21 mouse cellular contexts compared by ENCODE assay signal in genomic region chr4:12642525-12642928, GRCm38 (mm10).
DNase-seq lines count a peak whose midpoint lies in the region; ATAC-seq and TF ChIP-seq lines count a peak whose summit lies in the region.
"Had no signal": no experiment of that assay in that cellular context is flagged by ENCODE, and none has a peak within 500 bp of the region (broad histone marks: within the 10 kb centered on the region; RNA-seq: fewer than 3 reads in every experiment).

No protein-coding gene starts in this region.

- H3K4me3 ChIP-seq in kidney, embryonic 16.5 days (ENCODE audit: low read length), result no peak overlapping the region
- H3K4me3 ChIP-seq in embryonic facial prominence, embryonic 11.5 days (ENCODE audit: low read depth, low read length), result no peak overlapping the region
- H3K4me3 ChIP-seq in midbrain, embryonic 11.5 days (ENCODE audit: low read depth, low read length), result no peak overlapping the region
- H3K4me3 ChIP-seq: embryonic facial prominence, embryonic 15.5 days; forebrain, embryonic 10.5 days; heart, adult 2 months; hindbrain, embryonic 10.5 days had no signal

- no peak overlapping the region for H3K27ac ChIP-seq in kidney, embryonic 16.5 days (ENCODE audit: low read length)
- H3K27ac ChIP-seq in embryonic facial prominence, embryonic 11.5 days (replicated peaks; ENCODE audit: low read depth, low read length), result no peak overlapping the region
- no peak overlapping the region for H3K27ac ChIP-seq in midbrain, embryonic 11.5 days (ENCODE audit: low read depth, low read length)
- H3K27ac ChIP-seq: embryonic facial prominence, embryonic 15.5 days; forebrain, embryonic 10.5 days; heart, adult 2 months; hindbrain, embryonic 10.5 days had no signal

- TF ChIP-seq CTCF in brain, embryonic 14.5 days (IDR thresholded peaks at IDR 0.05; ENCODE audit: borderline replicate concordance, extremely low read depth, insufficient read depth, insufficient read length), result no peak

- no peak for DNase-seq in kidney, adult 8-10 months
- DNase-seq in brain, embryonic 14.5 days (ENCODE audit: low read depth), result peak; percentile 34
- DNase-seq in embryonic facial prominence, embryonic 11.5 days (ENCODE audit: low spot score), result peak; percentile 80
- peak; percentile 80 for DNase-seq in midbrain, embryonic 11.5 days (ENCODE audit: low spot score, missing footprints)
- no peak for DNase-seq in adrenal gland, postnatal 36 days
- DNase-seq in adipocyte (ENCODE audit: low spot score), result no peak
- DNase-seq: adrenal gland, postnatal 25 days; B cell, adult 2 months; cerebellum, adult 9-10 months; gastrocnemius, postnatal 10 days; heart, adult 2 months; liver; liver, postnatal 0 days; spleen, adult 18-20 months; thymus, adult 18-20 months had no signal

- 10% methylated on average over 4 of the region's 4 CpGs for WGBS in kidney, embryonic 16.5 days
- 17% methylated on average over 4 of the region's 4 CpGs for WGBS in embryonic facial prominence, embryonic 11.5 days
- 10% methylated on average over 4 of the region's 4 CpGs for WGBS in midbrain, embryonic 11.5 days

- TF ChIP-seq POLR2A in brain, embryonic 14.5 days (IDR thresholded peaks at IDR 0.05; ENCODE audit: borderline replicate concordance, extremely low read depth, insufficient read depth, insufficient read length, poor library complexity, severe bottlenecking), result no peak

- H3K4me2 ChIP-seq in kidney, embryonic 16.5 days (replicated peaks; ENCODE audit: low read depth, low read length), result no peak overlapping the region
- H3K4me2 ChIP-seq in embryonic facial prominence, embryonic 11.5 days (ENCODE audit: low read depth, low read length), result no peak overlapping the region
- H3K4me2 ChIP-seq in midbrain, embryonic 11.5 days, result no peak overlapping the region
- H3K4me2 ChIP-seq: embryonic facial prominence, embryonic 15.5 days had no signal

- H3K4me1 ChIP-seq in kidney, embryonic 16.5 days (ENCODE audit: insufficient read depth, low read length), result peaks cover 6% of the 10 kb centered on the region
- H3K4me1 ChIP-seq in embryonic facial prominence, embryonic 11.5 days (ENCODE audit: control insufficient read depth, insufficient read depth, low read length), result no peaks in the 10 kb centered on the region
- peaks cover 5% of the 10 kb centered on the region; the same call in 1 of the 2 replicates for H3K4me1 ChIP-seq in midbrain, embryonic 11.5 days (ENCODE audit: control insufficient read depth, insufficient read depth, low read length)
- H3K4me1 ChIP-seq: embryonic facial prominence, embryonic 15.5 days had no signal

- H3K9ac ChIP-seq in kidney, embryonic 16.5 days (replicated peaks; ENCODE audit: low read length), result no peak overlapping the region
- H3K9ac ChIP-seq in embryonic facial prominence, embryonic 11.5 days (replicated peaks; ENCODE audit: low read length), result no peak overlapping the region
- no peak overlapping the region for H3K9ac ChIP-seq in midbrain, embryonic 11.5 days (ENCODE audit: low read length)
- H3K9ac ChIP-seq: embryonic facial prominence, embryonic 15.5 days; liver, postnatal 0 days had no signal

- H3K36me3 ChIP-seq in kidney, embryonic 16.5 days (ENCODE audit: insufficient read depth, low read length), result no peaks in the 10 kb centered on the region
- no peaks in the 10 kb centered on the region for H3K36me3 ChIP-seq in embryonic facial prominence, embryonic 11.5 days (replicated peaks; ENCODE audit: control insufficient read depth, insufficient read depth, low read depth, low read length)
- no peaks in the 10 kb centered on the region for H3K36me3 ChIP-seq in midbrain, embryonic 11.5 days (ENCODE audit: control insufficient read depth, insufficient read depth, low read length)
- H3K36me3 ChIP-seq: embryonic facial prominence, embryonic 15.5 days; forebrain, embryonic 10.5 days; hindbrain, embryonic 10.5 days had no signal

- no peaks in the 10 kb centered on the region for H3K9me3 ChIP-seq in kidney, embryonic 16.5 days (ENCODE audit: low read length)
- H3K9me3 ChIP-seq in embryonic facial prominence, embryonic 11.5 days (replicated peaks; ENCODE audit: control insufficient read depth, low read length), result no peaks in the 10 kb centered on the region
- H3K9me3 ChIP-seq in midbrain, embryonic 11.5 days (ENCODE audit: control insufficient read depth, low read length), result no peaks in the 10 kb centered on the region
- H3K9me3 ChIP-seq: embryonic facial prominence, embryonic 15.5 days; forebrain, embryonic 10.5 days; hindbrain, embryonic 10.5 days had no signal

- no peaks in the 10 kb centered on the region for H3K27me3 ChIP-seq in kidney, embryonic 16.5 days (ENCODE audit: insufficient read depth, low read length)
- no peaks in the 10 kb centered on the region for H3K27me3 ChIP-seq in embryonic facial prominence, embryonic 11.5 days (ENCODE audit: control insufficient read depth, insufficient read depth, low read length)
- H3K27me3 ChIP-seq in midbrain, embryonic 11.5 days (ENCODE audit: control insufficient read depth, insufficient read depth, low read length), result no peaks in the 10 kb centered on the region
- H3K27me3 ChIP-seq: embryonic facial prominence, embryonic 15.5 days; Patski had no signal

- peak; percentile 79; the same call in 1 of the 2 replicates for ATAC-seq in kidney, embryonic 16.5 days (ENCODE audit: low FRiP score, low TSS enrichment)
- peak; percentile 85 for ATAC-seq in embryonic facial prominence, embryonic 11.5 days (replicated peaks; ENCODE audit: insufficient number of reproducible peaks, low FRiP score, low TSS enrichment, low read depth)
- ATAC-seq in midbrain, embryonic 11.5 days (ENCODE audit: low FRiP score), result peak; percentile 76
- ATAC-seq: activated CD4-positive, CD25-positive, alpha-beta regulatory T cell, adult 4 months; liver, postnatal 0 days; Patski had no signal

Comparison
In these comparisons a context has a peak if more than half of its experiments do, and no peak if none do; other contexts are left out.
1. DNase-seq: peak in brain, embryonic 14.5 days (single experiment), embryonic facial prominence, embryonic 11.5 days (single experiment) and midbrain, embryonic 11.5 days (single experiment); none in kidney, adult 8-10 months (0 of 2), adrenal gland, postnatal 36 days (0 of 2) and adipocyte (single experiment).
2. Peak in every context shown above with its lines, with median percentiles within 50 percentile points of each other: ATAC-seq.